Mouse (Mus musculus) left cerebral cortex, postnatal 14 days (tissue): ENCODE data around the gene Unc80. TPM values are rescaled to one million over a fixed set of nuclear protein-coding genes. Genes with fewer than 3 reads are reported as not detected.

Experiments used
- DNase-seq, 2 experiments: peaks; one replicate each; pipeline ENCODE4 v3.0.0; 2021 to 2022; ENCODE audit warnings: low spot score in 2 of 2, mixed read lengths in 1 of 2
- intact Hi-C: fragments of 180-260 bp; cut with DNase I; formaldehyde crosslinking; loops from one replicate; pipeline ENCODE4 v1.15.1; 2025
- total RNA-seq, 2 experiments: library from RNA; stranded (reverse); gene quantifications; 2 replicates each; pipeline ENCODE4 v1.2.3; 2021

The Unc80 gene
- total RNA-seq, 2 experiments from 2014 or later = 149 TPM

DNA sequence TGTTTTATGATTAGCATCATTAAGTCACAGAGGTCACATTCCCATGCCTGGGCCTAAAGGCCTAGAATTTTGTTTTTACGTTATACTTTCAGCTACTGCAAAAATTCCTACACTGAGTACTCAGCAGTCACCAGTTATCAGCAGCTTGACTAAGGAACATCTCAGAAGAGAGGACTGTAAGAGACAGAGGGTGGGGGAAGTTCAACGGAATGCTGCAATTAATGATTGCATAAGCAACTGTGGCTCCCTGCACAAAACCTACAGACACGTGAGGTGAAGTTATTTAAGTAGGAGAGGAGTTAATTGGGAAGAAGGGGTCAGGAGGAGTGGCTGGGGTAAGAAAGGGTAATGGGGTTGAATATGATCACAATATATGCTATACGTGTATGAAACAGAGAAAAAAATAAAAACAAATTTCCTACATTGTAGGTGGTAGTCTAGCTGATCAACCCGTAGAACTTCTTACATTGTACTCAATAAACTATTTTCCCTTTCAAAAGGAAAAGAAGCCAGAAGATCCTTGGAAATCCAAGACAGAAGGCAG is 232.1 kb downstream of the Unc80 start:
- no peak for DNase-seq

DNA sequence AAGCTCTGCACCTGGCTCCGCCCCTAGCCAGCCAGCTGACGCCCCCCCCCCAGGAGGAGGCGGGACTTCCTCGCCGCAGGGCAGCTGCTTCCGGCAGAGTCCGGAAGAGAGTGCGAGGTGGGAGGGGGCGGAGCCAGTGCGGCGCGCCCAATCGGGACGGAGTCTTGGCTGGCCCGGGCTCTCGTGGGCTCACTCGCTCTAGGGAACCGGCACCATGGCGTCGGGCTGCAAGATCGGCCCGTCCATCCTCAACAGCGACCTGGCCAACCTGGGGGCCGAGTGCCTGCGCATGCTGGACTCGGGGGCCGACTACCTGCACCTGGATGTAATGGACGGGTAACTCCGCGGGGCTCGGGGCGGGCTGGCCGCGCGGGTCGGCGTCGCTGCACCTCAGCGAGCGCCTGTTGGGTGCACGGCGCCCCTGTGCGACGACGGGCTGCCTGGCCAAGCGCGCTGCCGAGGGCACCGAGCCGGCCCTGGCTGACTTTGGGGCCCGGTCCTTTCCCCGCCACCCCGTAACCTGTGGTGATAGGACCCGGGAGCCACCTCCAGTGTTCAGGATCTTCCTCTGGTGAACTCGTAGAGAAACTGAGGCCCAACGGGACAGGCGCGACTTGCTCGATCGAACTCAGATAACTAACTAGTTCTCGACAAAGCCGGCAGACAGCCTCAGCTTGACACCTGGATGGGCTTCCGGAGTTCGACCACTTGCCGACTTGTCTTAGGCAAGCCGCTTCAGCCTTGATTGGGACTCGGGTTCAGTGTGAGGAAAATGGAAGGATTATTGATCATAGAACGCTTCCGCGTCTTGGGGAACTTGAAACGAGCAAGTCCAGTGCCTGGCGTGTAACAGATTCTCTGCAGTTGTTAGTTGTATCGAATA is 232.8 kb downstream of the Unc80 start, which contains the start of gene Rpe:
Gene Rpe, plus strand, starts transcription at position 139 of the 883 bp plus-strand sequence.
- peak; percentile 91 to 94 for DNase-seq
- intact Hi-C loops = loop anchor here (2.0 kb wide), 1 partner anchor 116 kb away; the partner anchor contains the start of gene Kansl1l

More for the DNA sequence above, 232.1 kb downstream of the Unc80 start:
- intact Hi-C loops = loop anchor here (2.0 kb wide), 1 partner anchor 117 kb away; the partner anchor contains the start of gene Kansl1l

DNA sequence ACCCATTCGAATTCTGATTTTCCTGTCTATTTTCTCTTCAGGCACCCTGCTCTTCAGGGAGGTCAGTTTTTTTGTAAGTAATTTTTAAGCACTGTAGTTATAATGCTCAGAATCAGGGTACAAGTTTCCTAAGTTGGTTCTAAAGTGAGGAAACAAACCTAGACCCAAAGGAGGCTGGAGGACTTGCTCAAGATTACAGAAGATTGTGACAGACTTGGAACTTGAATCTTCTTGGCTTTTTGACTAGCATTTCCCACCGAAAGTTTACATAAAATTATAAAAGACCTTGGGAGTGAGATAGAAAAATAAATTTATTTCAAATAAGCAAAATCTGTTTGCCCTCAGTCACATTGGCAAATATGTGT is 233.4 kb downstream of the Unc80 start:
- intact Hi-C loops = loop anchor here (2.0 kb wide), 1 partner anchor 115 kb away; the partner anchor contains the start of gene Kansl1l
- DNase-seq = no peak

DNA sequence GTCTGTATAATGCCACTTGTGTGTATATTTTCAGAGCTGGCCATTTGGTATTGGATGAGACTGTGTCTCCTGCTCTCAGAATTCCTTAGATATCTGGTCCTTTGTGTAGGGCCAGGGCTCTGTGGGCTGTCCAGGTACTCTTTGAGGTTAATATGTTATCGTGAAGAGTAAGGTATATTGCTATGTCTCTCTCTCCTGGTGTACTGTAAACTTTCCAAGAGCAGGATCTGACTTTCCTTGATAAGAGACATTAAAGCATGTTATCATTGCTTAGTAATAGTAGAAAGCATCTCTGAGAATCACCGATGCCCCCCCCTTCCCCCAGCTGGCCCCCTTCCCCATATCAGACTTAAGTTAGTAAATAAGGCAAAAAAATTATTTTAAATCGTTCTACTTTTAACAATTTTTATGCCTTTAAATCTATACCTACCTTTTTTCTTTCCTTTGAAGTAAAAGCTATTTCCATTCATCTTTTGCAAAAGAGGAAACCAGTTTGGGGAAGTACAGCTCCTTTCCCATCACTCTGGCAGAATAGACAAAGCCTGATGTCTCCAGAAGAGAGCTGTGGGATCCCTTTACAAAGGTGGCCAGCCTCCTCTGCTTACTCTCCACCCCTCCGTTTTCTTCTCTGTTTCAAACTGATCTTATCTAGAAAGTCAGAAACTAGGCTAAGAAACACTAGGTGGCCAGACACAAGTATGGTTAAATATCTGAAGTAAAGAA is 234.6 kb downstream of the Unc80 start:
- no peak for DNase-seq
- intact Hi-C loops = no loop called here

DNA sequence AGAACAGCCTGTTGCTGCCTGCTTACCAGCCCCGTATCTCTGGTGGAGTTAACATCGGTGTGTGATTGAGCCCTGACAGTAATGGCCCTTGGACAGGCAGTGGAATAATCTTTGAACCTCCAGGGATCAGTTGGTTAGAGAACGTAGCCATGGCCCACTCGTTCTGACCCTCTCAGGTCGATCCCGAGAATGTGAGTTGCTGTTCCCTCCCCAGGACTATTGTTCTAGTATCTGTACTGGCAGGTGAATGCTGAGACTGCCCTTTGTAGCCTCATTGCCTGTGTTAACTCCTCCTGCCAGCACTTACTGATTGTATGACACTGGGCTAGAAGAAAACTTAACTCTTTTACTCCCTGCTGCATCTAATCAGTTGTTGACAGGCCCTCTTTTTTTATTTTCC is 236.4 kb downstream of the Unc80 start:
- intact Hi-C loops = no loop called here
- DNase-seq = no peak

DNA sequence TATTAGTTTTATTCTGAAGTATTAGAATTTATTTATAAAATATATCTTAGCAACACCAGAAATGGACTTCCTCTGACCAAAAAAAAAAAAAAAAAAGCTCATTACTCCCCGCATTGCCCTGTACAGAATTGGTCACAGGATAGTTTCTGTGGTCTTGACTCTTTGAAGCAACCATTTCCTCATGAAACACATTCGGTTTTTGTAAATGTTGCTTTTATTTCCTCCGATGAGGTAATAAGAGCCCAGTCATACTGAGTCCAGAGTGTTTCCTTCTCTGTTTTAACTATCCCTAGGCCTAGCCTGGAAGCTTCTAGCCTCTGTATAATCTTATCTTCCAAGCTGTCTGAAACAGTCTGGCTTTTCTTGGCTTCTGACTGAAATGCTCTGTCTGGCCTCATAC is 244.7 kb downstream of the Unc80 start:
- DNase-seq = no peak
- intact Hi-C loops = no loop called here

DNA sequence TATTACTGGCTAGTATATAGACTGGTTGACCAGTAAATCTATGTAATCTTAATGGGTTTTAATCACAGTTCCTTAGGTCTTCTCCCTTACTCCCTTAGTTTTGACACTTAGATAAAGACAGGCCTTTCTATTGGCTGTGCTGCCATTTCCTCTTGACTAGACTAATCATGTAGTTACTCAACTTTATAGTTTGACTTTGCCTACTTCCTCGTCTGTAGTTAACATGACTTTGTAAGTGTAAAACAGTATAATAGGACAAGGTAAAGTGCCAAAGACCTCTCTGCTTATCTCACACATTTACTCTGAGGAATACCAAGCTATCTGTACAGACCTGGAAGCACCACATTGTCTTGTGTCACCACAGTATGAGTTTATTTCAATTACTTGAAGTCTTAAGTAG is 262.4 kb downstream of the Unc80 start:
- DNase-seq = no peak
- intact Hi-C loops = no loop called here

Other genes with a start within 250 kb of the Unc80 start
- gene Rpe, start 232.5 kb downstream of the Unc80 start, total RNA-seq = 10 to 100 TPM; 30.8 to 34.0 TPM